Mouse (Mus musculus): ENCODE measurements around the gene Rmi1. TPM values are rescaled to one million over a fixed set of nuclear protein-coding genes. Genes with fewer than 3 reads are reported as not detected.
"Not testable (repeated sequence)": the region's sequence is repeated elsewhere in the genome, so short reads cannot be mapped to it uniquely, and the experiment has no call there.

Gene Rmi1
- 10 to 100 TPM; 12.1 to 13.8 TPM for total RNA-seq (2021)

- intact Hi-C loops (cut with DNase I): loop anchor here (5.0 kb wide), 2 partner anchors 145 to 185 kb away; no protein-coding TSS in a partner anchor
- peak; percentile 99 for DNase-seq
Observed at GRCm38 (mm10) chr13:58402003-58402743, at the start of gene Rmi1. Gene Rmi1, plus strand, starts transcription at chr13:58402248.

DNA sequence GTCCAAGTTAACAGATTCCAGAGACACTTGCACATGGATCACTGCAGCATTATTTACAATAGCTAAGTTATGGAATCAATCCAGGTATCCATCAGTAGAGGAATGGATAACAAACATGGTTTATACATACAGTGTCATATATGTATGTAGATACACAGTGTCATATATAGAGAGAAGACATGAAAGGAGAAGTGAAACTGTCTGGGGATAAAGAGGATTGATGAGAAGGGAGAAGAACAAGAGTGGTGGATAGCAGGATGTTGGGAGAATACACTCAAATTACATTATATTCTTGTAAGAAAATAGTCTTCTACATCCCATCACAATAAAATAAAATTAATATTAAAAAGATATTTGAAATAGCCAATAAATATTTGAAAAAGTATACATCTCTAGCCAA, 49.1 kb upstream of the Rmi1 start:
- intact Hi-C loops (cut with DNase I): no loop called here
- no peak for DNase-seq

- intact Hi-C loops (cut with DNase I): no loop called here
- DNase-seq: peak; percentile 66
Observed at GRCm38 (mm10) chr13:58358629-58359303, 43.3 kb upstream of the Rmi1 start, which contains the start of gene Kif27. Gene Kif27, minus strand, starts transcription at chr13:58359122.

DNA sequence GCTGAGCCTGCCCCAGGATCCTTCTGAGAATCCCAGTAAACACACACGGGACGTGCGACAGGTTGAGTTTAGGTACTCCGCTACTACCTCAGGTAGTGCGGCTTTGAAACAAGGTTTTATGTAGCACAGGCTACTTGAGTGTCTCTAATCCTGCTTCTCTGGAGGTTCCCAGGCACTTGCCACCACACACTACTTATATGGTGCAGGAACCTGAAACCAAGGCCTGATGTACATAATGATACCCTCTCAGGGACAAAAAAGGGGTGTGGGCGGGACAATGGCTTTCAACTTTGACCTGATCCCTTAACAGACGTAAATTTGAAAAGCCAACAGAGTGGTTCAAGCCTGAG, 42.8 kb upstream of the Rmi1 start:
- intact Hi-C loops (cut with DNase I): no loop called here

DNA sequence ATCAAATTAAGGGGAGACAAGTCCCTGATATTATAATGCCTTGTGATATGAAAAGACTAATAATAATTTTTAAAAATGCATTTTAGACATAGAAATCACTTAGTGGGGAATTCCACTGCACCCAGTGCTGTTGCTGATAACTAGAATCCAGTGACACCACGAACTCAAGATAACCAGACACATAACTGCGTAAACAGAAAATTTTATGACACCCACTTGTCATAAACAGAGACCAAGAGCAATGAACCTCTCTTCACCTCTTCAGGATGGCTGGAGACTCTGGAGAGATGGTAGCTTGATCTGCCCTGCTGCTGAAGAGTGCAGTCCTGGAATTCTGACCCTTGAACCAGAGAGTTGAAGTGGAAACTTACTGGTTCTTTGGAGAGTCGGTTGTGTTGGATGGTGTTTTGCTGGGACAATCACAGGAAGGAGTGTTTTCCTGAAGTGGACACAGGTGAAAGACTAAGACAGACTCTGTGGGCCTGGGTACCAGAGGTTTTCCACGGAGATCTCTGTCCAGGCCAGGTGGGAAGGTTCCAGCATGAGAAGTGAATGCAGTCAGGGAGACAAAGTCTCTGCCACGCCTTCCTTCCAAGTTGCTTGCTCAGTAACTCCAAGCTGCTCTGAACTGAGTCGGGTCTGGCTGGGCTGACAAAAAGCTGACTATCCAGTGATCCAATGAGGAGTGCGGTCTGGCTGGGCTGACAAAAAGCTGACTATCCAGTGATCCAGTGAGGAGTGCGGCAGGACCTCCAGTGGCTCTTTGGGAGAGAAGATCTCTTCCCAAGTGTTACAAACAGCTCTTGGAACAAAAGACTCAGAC, 37.5 kb upstream of the Rmi1 start:
- intact Hi-C loops (cut with DNase I): no loop called here
- DNase-seq: no peak

More for the DNA sequence above, 42.8 kb upstream of the Rmi1 start:
- no peak for DNase-seq

DNA sequence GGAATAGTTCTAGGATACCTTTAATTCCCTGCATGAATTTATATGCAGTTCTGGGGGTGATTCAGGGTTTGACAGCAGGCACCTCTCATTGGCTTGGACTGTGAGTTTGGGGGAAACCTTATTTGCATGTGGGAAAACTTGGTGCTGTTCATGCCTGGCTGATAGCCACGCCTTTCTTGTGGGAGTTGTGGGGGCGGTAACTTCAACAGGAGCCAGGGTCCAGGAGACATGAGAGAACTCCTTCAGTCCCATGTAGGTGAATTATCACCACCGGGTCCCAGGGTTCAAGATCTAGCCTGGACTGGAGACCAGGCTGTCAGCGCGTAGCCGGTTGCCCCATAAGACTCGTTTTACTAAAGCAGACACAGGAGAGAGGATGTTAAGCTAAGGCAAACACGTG, 36.9 kb upstream of the Rmi1 start:
- DNase-seq; intact Hi-C loops (cut with DNase I): not testable (repeated sequence)

DNA sequence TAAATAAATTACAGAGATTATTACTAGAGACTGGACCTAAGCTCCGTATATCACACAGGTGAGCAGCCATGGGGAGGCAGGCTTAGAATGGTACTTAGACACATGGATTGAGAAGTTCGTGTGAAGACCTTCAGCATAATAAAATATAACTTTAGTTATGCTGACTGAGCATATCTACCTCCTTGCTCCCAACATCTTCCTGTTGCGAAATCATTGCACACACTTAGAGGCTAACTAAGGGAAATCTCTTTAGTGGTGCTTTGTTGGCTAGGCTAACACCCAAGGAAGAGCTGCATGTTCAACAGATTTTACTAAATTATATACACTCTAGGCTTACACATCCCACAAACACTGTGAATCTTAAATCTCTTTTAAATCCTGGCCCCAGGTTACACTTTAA, 35.7 kb upstream of the Rmi1 start:
- DNase-seq: no peak
- intact Hi-C loops (cut with DNase I): no loop called here

- intact Hi-C loops (cut with DNase I): no loop called here
- no peak for DNase-seq
Observed at GRCm38 (mm10) chr13:58367641-58368040, 34.4 kb upstream of the Rmi1 start.

DNA sequence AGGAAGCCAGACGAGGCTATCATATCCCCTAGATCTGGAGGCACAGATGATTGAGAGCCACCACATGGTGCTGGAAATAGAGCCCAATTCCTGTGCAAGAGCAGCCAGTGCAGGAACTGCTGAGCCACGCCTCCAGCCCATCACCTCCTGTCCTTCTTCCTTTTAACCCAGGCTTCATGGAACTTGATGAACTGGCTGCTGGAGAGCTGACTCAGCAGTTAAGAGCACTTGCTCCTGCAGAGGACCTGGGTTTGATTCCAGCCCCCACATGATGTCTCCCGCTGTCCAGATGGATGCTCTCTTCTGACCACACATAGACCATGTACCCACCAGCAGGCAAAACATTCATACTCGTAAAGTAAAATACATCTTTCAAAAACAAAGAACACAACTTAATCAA, 33.2 kb upstream of the Rmi1 start:
- intact Hi-C loops (cut with DNase I): no loop called here
- no peak for DNase-seq

DNA sequence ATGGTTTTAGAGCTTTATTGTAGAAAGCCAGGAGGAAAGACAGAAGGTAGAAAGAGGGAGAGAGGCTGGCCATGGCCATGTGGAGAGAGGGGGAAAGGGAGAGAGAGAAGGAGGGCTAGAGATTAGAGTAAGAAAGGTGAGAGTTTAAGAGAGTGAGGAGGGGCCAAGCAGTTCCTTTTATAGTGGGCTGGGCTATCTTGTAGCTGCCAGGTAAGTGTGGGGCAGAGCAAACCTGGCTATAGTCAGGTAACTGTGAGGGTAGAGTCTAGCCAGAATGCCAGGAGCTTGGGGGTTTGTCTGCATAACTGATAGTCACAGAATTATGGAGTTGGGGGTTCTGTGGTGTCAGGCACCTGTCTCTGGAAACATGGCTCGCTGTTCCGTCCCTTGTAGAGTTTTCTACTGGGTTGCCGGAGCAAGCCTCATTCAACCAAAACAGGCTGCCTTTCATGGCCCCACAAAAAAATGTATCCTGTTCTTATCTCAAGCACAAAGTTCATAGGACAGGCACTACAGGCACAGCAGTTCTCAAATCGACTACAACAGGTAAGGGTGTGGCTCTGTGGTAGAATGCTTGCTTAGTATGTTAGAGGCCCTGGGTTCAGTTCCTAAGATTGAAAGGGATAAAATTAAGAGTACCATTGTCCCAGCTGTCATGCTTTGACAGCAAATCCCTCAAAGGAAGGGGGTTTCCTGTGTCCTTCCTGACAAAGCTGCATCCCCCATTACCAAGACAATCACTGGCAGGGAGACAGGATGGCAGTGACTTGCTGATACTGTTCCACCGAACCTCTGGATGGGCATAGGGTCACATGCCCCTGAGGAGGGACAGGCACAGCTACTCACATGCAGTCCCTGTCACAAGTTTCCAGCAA, 29.5 kb upstream of the Rmi1 start:
- no peak for DNase-seq
- intact Hi-C loops (cut with DNase I): no loop called here

- no peak for DNase-seq
- intact Hi-C loops (cut with DNase I): no loop called here
Observed at GRCm38 (mm10) chr13:58373153-58373470, 28.9 kb upstream of the Rmi1 start.

DNA sequence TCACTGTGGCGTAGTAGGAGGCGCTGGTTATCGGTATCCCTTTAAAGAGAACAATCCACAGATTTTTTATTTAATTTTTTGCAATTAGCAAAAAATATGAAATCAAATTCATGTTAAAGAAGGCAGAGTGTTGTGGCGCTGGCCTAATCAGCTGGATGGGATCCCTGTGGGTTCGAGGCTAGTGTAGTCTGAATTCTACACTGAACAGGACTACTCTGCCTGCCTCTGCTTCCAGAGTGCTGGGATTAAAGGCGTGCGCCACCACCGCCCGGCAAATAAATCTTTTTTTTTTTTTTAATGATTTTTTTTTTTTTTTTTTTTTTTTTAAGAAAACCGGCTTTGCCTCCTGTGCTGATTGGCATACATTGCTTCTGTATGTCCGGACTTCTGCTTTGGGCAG, 17.7 kb upstream of the Rmi1 start:
- no peak for DNase-seq
- intact Hi-C loops (cut with DNase I): loop anchor here (10.0 kb wide), 1 partner anchor 230 kb away; the partner anchor contains the start of gene Idnk

GRCm38 (mm10) chr13:58384779-58385546, 17.1 kb upstream of the Rmi1 start, which contains the start of gene 2210016F16Rik:
Gene 2210016F16Rik, minus strand, starts transcription at chr13:58385225.
- DNase-seq: peak; percentile 72
- intact Hi-C loops (cut with DNase I): loop anchor here (5.0 to 10.0 kb wide), 2 partner anchors 98 to 230 kb away; partner anchors contain the start of gene Idnk

GRCm38 (mm10) chr13:58385547-58385920, 16.5 kb upstream of the Rmi1 start:
- intact Hi-C loops (cut with DNase I): loop anchor here (5.0 to 10.0 kb wide), 2 partner anchors 98 to 231 kb away; partner anchors contain the start of gene Idnk
- no peak for DNase-seq

GRCm38 (mm10) chr13:58387948-58388347, 14.1 kb upstream of the Rmi1 start:
- intact Hi-C loops (cut with DNase I): loop anchor here (5.0 to 10.0 kb wide), 2 partner anchors 101 to 233 kb away; partner anchors contain the start of gene Idnk
- DNase-seq: peak; percentile 68

GRCm38 (mm10) chr13:58388379-58388778, 13.7 kb upstream of the Rmi1 start:
- intact Hi-C loops (cut with DNase I): loop anchor here (5.0 to 10.0 kb wide), 2 partner anchors 101 to 234 kb away; partner anchors contain the start of gene Idnk
- DNase-seq: no peak

DNA sequence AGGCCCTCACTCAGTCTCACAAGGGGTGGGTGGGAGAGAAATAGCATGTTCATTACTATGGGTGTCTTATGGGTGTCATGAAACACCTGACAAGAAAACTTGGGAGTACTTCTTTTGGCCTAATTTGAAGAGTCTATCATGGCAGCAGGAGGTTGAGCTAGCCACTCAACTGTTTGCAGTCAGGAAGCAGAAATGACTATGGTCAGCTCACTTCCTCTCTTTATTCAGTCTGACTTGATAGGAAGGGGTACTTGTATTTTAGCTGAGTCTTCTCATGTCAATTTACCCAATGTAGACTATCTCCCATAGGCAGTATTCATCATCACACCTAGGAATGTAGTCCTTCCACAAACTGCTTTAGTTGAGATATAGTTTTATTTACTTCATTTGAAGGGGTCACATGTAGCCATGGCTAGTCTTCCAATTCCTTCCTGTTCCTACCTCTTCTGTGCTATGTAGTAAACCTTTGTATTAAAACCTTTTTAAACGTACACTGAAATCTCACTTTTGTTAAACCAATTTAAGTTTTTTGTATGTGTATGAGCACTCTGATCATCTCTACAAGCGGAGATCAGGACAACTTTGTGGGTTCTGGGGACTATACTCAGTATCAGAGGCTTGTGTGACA, 12.6 kb upstream of the Rmi1 start:
- DNase-seq: no peak
- intact Hi-C loops (cut with DNase I): loop anchor here (5.0 to 10.0 kb wide), 2 partner anchors 102 to 235 kb away; partner anchors contain the start of gene Idnk

DNA sequence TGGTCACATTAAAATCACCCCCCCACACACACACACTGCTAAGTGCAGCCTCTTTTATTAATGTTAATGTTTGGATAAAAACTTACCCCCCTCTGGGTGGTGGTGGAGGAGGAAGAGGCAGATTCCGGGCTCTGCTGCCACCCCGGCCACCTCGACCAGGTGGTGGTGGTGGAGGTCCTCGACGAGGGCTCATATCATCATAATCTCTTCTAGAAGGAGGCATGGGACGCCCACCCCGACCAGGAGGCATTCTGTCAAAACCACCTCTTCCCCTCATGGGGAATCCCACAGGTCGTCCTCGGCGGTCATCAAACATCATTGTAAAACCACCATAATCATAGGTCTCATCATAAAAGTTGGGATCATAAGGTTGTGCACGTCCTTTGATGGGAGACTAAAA, 7.7 kb upstream of the Rmi1 start:
- intact Hi-C loops (cut with DNase I): not testable (repeated sequence)

GRCm38 (mm10) chr13:58397651-58398050, 4.4 kb upstream of the Rmi1 start:
- intact Hi-C loops (cut with DNase I): no loop called here
- peak; percentile 24 for DNase-seq

More for the DNA sequence above, 7.7 kb upstream of the Rmi1 start:
- not testable (repeated sequence) for DNase-seq

Data from left cerebral cortex, postnatal 4 days (tissue).